21 mouse cellular contexts compared by ENCODE assay signal in the genomic region with DNA sequence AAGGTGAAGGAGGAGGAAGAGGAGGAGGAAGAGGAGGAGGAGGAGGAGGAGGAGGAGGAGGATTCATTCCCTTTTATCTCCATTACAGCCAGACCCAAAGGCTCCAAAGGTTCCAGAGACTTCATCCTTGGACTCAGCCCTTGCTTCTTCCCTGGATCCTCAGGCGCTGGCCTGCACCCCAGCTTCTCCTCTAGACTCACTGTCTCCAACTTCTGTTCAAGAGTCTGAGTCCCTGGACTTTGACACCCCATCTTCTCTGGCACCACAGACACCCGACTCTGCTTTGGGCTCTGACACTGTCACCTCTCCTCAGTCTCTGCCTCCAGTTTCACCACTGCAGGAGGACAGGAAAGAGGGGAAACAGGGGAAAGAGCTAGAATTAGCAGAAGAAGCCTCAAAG.
"Had no signal": no experiment of that assay in that cellular context is flagged by ENCODE, and none has a peak within 500 bp of the region (broad histone marks: within the 10 kb centered on the region; RNA-seq: fewer than 3 reads in every experiment).

No protein-coding gene starts in this region.

- H3K27me3 ChIP-seq: intestine, embryonic 15.5 days; limb, embryonic 12.5 days; limb, embryonic 15.5 days; midbrain, embryonic 13.5 days; neural tube, embryonic 15.5 days; stomach, embryonic 15.5 days had no signal

- H3K9ac ChIP-seq: intestine, embryonic 15.5 days; limb, embryonic 12.5 days; limb, embryonic 15.5 days; liver, embryonic 14.5 days; liver, postnatal 0 days; lung, embryonic 14.5 days; midbrain, embryonic 13.5 days; neural tube, embryonic 15.5 days; stomach, embryonic 15.5 days had no signal

- ATAC-seq: intestine, embryonic 15.5 days; liver, postnatal 0 days; lung, postnatal 0 days; midbrain, embryonic 13.5 days had no signal

- H3K9me3 ChIP-seq: intestine, embryonic 15.5 days; limb, embryonic 12.5 days; limb, embryonic 15.5 days; midbrain, embryonic 13.5 days; neural tube, embryonic 15.5 days; stomach, embryonic 15.5 days had no signal

- H3K4me3 ChIP-seq: intestine, embryonic 15.5 days; limb, embryonic 12.5 days; limb, embryonic 15.5 days; midbrain, embryonic 13.5 days; myocyte; neural tube, embryonic 15.5 days; stomach, embryonic 15.5 days had no signal

- DNase-seq: kidney, adult 18-20 months; layer of hippocampus, adult 9-11 months; left cerebral cortex, postnatal 4 days; liver, postnatal 0 days; lung, embryonic 14.5 days; right cerebral cortex, adult 18-20 months; right cerebral cortex, postnatal 14 days; right cerebral cortex, postnatal 4 days; spleen, adult 18-20 months; thymus, postnatal 25 days had no signal

- H3K27ac ChIP-seq: intestine, embryonic 15.5 days; limb, embryonic 12.5 days; limb, embryonic 15.5 days; liver, embryonic 14.5 days; macrophage; midbrain, embryonic 13.5 days; neural tube, embryonic 15.5 days; stomach, embryonic 15.5 days had no signal

- H3K4me2 ChIP-seq: intestine, embryonic 15.5 days; limb, embryonic 12.5 days; limb, embryonic 15.5 days; liver, embryonic 11.5 days; lung, embryonic 14.5 days; midbrain, embryonic 13.5 days; neural tube, embryonic 15.5 days; stomach, embryonic 15.5 days had no signal
